Mouse (Mus musculus) G1E-ER4 (cell line): ENCODE measurements around the gene Garem2. TPM values are rescaled to one million over a fixed set of nuclear protein-coding genes. Genes with fewer than 3 reads are reported as not detected.

ENCODE experiments used
- GATA1 ChIP-seq: IDR thresholded peaks from one replicate; pipeline ENCODE4 v1.8.0; 2012; ENCODE audit warnings: low read length, inconsistent platforms
- polyA plus RNA-seq: library from polyadenylated mRNA; stranded (reverse); fragments of >175 nt; gene quantifications from 2 replicates; pipeline ENCODE4 v1.2.3, GENCODE M21; 2012

Gene Garem2
- polyA plus RNA-seq, 1 experiment, result not detected

- TF ChIP-seq GATA1, result no peak
Measured at GRCm38 (mm10) chr5:30108233-30108632, 3.3 kb downstream of the Garem2 start.

GRCm38 (mm10) chr5:30109899-30110298 is 4.9 kb downstream of the Garem2 start:
- no peak for TF ChIP-seq GATA1

- TF ChIP-seq GATA1, result no peak
Measured at GRCm38 (mm10) chr5:30110371-30111060, 5.6 kb downstream of the Garem2 start.

- TF ChIP-seq GATA1, result no peak
Measured at GRCm38 (mm10) chr5:30111126-30111525, 6.2 kb downstream of the Garem2 start.

GRCm38 (mm10) chr5:30111771-30112170 is 6.8 kb downstream of the Garem2 start:
- TF ChIP-seq GATA1, result no peak

- TF ChIP-seq GATA1, result no peak
Measured at GRCm38 (mm10) chr5:30112533-30113068, 7.6 kb downstream of the Garem2 start.

GRCm38 (mm10) chr5:30113881-30114760 is 9.2 kb downstream of the Garem2 start:
- no peak for TF ChIP-seq GATA1

- TF ChIP-seq GATA1, result no peak
Measured at GRCm38 (mm10) chr5:30114761-30115140, 9.8 kb downstream of the Garem2 start.

- no peak for TF ChIP-seq GATA1
Measured at GRCm38 (mm10) chr5:30115718-30116117, 10.8 kb downstream of the Garem2 start.

GRCm38 (mm10) chr5:30118018-30118417 is 13.1 kb downstream of the Garem2 start:
- no peak for TF ChIP-seq GATA1

- TF ChIP-seq GATA1, result no peak
Measured at GRCm38 (mm10) chr5:30119163-30119562, 14.2 kb downstream of the Garem2 start.

GRCm38 (mm10) chr5:30120106-30120505 is 15.1 kb downstream of the Garem2 start:
- no peak for TF ChIP-seq GATA1

GRCm38 (mm10) chr5:30122481-30122880 is 17.5 kb downstream of the Garem2 start:
- TF ChIP-seq GATA1, result no peak

GRCm38 (mm10) chr5:30125587-30125986 is 20.6 kb downstream of the Garem2 start:
- TF ChIP-seq GATA1, result no peak

GRCm38 (mm10) chr5:30126756-30127155 is 21.8 kb downstream of the Garem2 start:
- TF ChIP-seq GATA1, result no peak

- no peak for TF ChIP-seq GATA1
Measured at GRCm38 (mm10) chr5:30127921-30128597, 23.1 kb downstream of the Garem2 start.
